Mouse (Mus musculus) kidney, embryonic 14.5 days (tissue): Measurements from ENCODE around the gene Rapgef4. TPM values are rescaled to one million over a fixed set of nuclear protein-coding genes. Genes with fewer than 3 reads are reported as not detected.

ENCODE experiments used
- ATAC-seq: fragments of 200-750 bp; cut with Nextera tagmentation; 2 replicates; pipeline ENCODE4 v1.8.0; 2017; ENCODE audit warnings: moderate number of reproducible peaks, mild to moderate bottlenecking, moderate TSS enrichment, moderate library complexity; ENCODE audit not compliant: low FRiP score, low TSS enrichment
- H3K27ac ChIP-seq: fragments of 300-500 bp; sonication (generic); 2 replicates; pipeline ENCODE4 v1.5.1; 2014; ENCODE audit warnings: low read depth, mild to moderate bottlenecking, low read length, moderate library complexity, mixed read lengths
- H3K27me3 ChIP-seq: fragments of 300-500 bp; sonication (generic); 2 replicates; pipeline ENCODE4 v1.6.1; 2014; ENCODE audit warnings: mild to moderate bottlenecking, low read length; ENCODE audit not compliant: control insufficient read depth, insufficient read depth
- H3K36me3 ChIP-seq: fragments of 300-500 bp; sonication (generic); 2 replicates; pipeline ENCODE4 v1.6.1; 2014; ENCODE audit warnings: low read length, mixed read lengths; ENCODE audit not compliant: control insufficient read depth, insufficient read depth
- H3K4me1 ChIP-seq: fragments of 300-500 bp; sonication (generic); 2 replicates; pipeline ENCODE4 v1.6.1; 2014; ENCODE audit warnings: low read length, mixed read lengths; ENCODE audit not compliant: control insufficient read depth, insufficient read depth
- H3K4me2 ChIP-seq: fragments of 300-500 bp; sonication (generic); replicated peaks from 2 replicates; pipeline ENCODE4 v1.6.1; 2014; ENCODE audit warnings: low read depth, mild to moderate bottlenecking, low read length
- H3K4me3 ChIP-seq: fragments of 300-500 bp; sonication (generic); 2 replicates; pipeline ENCODE4 v1.5.1; 2014; ENCODE audit warnings: mild to moderate bottlenecking, low read length
- H3K9ac ChIP-seq: fragments of 300-500 bp; sonication (generic); 2 replicates; pipeline ENCODE4 v1.6.1; 2014; ENCODE audit warnings: low read depth, mild to moderate bottlenecking, low read length, moderate library complexity
- H3K9me3 ChIP-seq: fragments of 300-500 bp; sonication (generic); 2 replicates; pipeline ENCODE4 v1.6.1; 2016; ENCODE audit warnings: low read length; ENCODE audit not compliant: control insufficient read depth
- WGBS: fragments of 180-500 bp; shearing (Covaris S2); extraction: QIAGEN DNeasy Blood & Tissue Kit; methylation state at CpG from one replicate; pipeline ENCODE4 v1.1.7; 2014; 5-methylcytosine and 5-hydroxymethylcytosine counted together
- polyA plus RNA-seq: library from polyadenylated mRNA; unstranded; fragments of >200 nt; fragmentation: Nextera tagmentation; extraction: Ambion mirVana; gene quantifications from 2 replicates; pipeline ENCODE4 v1.2.1, GENCODE M21; 2014

Gene Rapgef4
- polyA plus RNA-seq, 1 experiment from 2014 or later: 4.2 TPM

- no peaks in the 10 kb centered on the region for H3K36me3 ChIP-seq
- WGBS: 96% methylated on average over 3 of the region's 3 CpGs
- no peak overlapping the region for H3K9ac ChIP-seq
- no peaks in the 10 kb centered on the region for H3K27me3 ChIP-seq
- H3K27ac ChIP-seq: no peak overlapping the region
- 0 out of 2 replicates have a peak, but pooled peaks cover 6% of the 10 kb centered on the region for H3K4me1 ChIP-seq
- no peak overlapping the region for H3K4me3 ChIP-seq
- no peak overlapping the region for H3K4me2 ChIP-seq
- no peaks in the 10 kb centered on the region for H3K9me3 ChIP-seq
- ATAC-seq: no peak
Measured at GRCm38 (mm10) chr2:71992129-71992528, 11.1 kb downstream of the Rapgef4 start.

GRCm38 (mm10) chr2:71993729-71994423 lies 12.8 kb downstream of the Rapgef4 start:
- H3K36me3 ChIP-seq: no peaks in the 10 kb centered on the region
- no peaks in the 10 kb centered on the region for H3K9me3 ChIP-seq
- no peak overlapping the region for H3K27ac ChIP-seq
- H3K4me2 ChIP-seq: no peak overlapping the region
- WGBS: 88% methylated on average over 5 of the region's 5 CpGs
- no peak overlapping the region for H3K9ac ChIP-seq
- H3K4me1 ChIP-seq: no peaks in the 10 kb centered on the region
- ATAC-seq: no peak
- H3K4me3 ChIP-seq: no peak overlapping the region
- H3K27me3 ChIP-seq: no peaks in the 10 kb centered on the region

- ATAC-seq: no peak
- Histone ChIP-seq H3K27ac (no peak overlapping the region), H3K27me3 (no peaks in the 10 kb centered on the region), H3K4me2 (no peak overlapping the region), H3K9ac (no peak overlapping the region), H3K4me1 (no peaks in the 10 kb centered on the region), H3K36me3 (no peaks in the 10 kb centered on the region), H3K9me3 (no peaks in the 10 kb centered on the region), H3K4me3 (no peak overlapping the region)
- WGBS: 81% methylated on average over 2 of the region's 2 CpGs
Measured at GRCm38 (mm10) chr2:71998531-71998930, 17.5 kb downstream of the Rapgef4 start.

DNA sequence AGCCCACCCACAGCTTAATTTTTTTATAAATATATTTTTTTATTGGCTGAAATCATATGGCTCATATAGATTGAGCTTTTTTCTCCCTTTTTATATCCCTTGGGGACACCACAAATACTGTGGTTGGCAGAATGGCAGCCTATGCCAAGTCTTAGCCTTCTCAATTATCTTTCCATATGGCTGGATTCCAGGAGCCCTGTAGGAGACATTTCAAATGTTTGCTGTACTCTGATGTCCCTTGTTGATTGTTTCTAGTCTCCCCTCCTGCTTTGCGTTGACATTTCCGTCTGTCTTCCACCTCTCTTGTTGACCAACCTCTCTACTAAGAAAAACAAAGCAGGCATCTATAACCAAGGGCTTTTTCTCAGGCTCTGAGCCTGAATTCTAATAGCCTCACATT lies 19.1 kb downstream of the Rapgef4 start:
- H3K4me2 ChIP-seq: no peak overlapping the region
- H3K36me3 ChIP-seq: no peaks in the 10 kb centered on the region
- no peak overlapping the region for H3K4me3 ChIP-seq
- 69% methylated on average over 2 of the region's 2 CpGs for WGBS
- no peaks in the 10 kb centered on the region for H3K4me1 ChIP-seq
- no peak overlapping the region for H3K27ac ChIP-seq
- H3K9me3 ChIP-seq: no peaks in the 10 kb centered on the region
- H3K27me3 ChIP-seq: no peaks in the 10 kb centered on the region
- no peak overlapping the region for H3K9ac ChIP-seq
- ATAC-seq: no peak

DNA sequence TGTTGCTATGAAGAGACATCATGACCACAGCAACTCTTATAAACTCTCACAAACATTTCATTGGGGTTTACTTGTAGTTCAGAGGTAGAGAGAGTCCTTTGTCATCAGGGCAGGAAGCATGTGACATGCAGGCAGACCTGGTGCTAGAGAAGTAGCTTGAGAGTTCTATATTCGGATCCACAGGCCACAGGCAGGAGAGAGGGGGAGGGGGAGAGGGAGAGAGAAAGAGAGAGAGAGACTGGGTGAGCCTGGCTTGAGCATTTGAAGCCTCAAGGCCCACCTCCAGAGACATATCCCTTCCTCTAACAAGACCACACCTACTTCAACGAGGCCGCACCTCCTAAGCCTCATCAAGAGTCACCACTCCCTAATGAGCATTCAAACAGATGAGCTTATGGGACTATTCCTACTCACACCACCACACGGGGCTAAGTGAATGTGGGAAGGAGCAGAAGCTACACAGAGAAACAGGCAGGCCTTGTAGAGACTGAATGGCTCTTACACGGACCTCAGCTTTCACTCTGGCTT lies 21.9 kb downstream of the Rapgef4 start:
- no peaks in the 10 kb centered on the region for H3K27me3 ChIP-seq
- H3K4me3 ChIP-seq: no peak overlapping the region
- no peak overlapping the region for H3K4me2 ChIP-seq
- no peak for ATAC-seq
- H3K9me3 ChIP-seq: no peaks in the 10 kb centered on the region
- H3K4me1 ChIP-seq: no peaks in the 10 kb centered on the region
- no peak overlapping the region for H3K27ac ChIP-seq
- 73% methylated on average over 5 of the region's 5 CpGs for WGBS
- no peaks in the 10 kb centered on the region for H3K36me3 ChIP-seq
- H3K9ac ChIP-seq: no peak overlapping the region

DNA sequence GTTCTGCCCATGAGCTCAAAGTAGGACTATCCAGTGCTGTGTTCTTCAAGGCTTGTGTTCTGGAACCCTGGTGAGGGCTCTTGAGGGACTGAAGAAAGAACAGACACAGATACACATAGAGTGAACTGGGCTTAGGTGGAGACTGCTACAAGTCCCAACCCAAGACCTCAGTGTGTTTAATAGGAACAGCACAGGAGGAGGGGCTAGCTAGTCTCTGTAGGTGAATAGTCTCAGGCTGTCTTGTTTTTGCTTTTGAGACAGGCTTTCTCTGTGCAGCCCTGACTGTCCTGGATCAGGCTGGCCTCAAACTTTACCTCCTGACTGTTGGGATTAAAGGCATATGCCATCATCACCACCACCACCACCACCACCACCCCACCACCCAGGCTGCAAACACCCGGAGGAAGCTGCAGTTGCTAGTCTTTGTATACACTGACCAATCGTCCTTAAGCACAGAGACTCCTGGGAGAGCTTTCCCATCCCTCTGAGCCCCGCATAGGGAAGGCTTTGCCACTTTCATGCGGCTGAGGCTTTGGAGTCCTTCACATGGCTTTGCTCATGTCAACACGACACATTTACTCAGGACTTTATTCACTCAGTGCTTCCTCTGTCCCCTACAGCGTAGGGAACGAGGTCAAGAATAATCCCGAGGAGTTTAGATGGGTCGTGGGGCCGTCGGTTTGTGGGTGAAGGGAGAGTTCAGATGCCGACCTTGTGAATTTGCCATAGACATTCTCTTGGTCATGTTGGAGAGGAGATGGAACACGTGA lies 22.9 kb downstream of the Rapgef4 start:
- no peak overlapping the region for H3K4me3 ChIP-seq
- H3K27ac ChIP-seq: no peak overlapping the region
- no peak overlapping the region for H3K9ac ChIP-seq
- WGBS: 85% methylated on average over 13 of the region's 13 CpGs
- no peaks in the 10 kb centered on the region for H3K9me3 ChIP-seq
- no peak for ATAC-seq
- H3K4me1 ChIP-seq: no peaks in the 10 kb centered on the region
- H3K27me3 ChIP-seq: no peaks in the 10 kb centered on the region
- no peak overlapping the region for H3K4me2 ChIP-seq
- H3K36me3 ChIP-seq: no peaks in the 10 kb centered on the region

GRCm38 (mm10) chr2:72005051-72005450 lies 24.0 kb downstream of the Rapgef4 start:
- no peak for ATAC-seq
- H3K27me3 ChIP-seq: no peaks in the 10 kb centered on the region
- 88% methylated on average over 16 of the region's 16 CpGs for WGBS
- H3K9me3 ChIP-seq: no peaks in the 10 kb centered on the region
- H3K36me3 ChIP-seq: no peaks in the 10 kb centered on the region
- H3K4me3 ChIP-seq: no peak overlapping the region
- no peak overlapping the region for H3K4me2 ChIP-seq
- H3K4me1 ChIP-seq: no peaks in the 10 kb centered on the region
- H3K9ac ChIP-seq: no peak overlapping the region
- H3K27ac ChIP-seq: no peak overlapping the region

GRCm38 (mm10) chr2:72009446-72010218 lies 28.6 kb downstream of the Rapgef4 start:
- Histone ChIP-seq H3K9me3 (no peaks in the 10 kb centered on the region), H3K4me2 (no peak overlapping the region), H3K4me3 (no peak overlapping the region), H3K9ac (no peak overlapping the region), H3K4me1 (no peaks in the 10 kb centered on the region), H3K36me3 (no peaks in the 10 kb centered on the region), H3K27ac (no peak overlapping the region), H3K27me3 (no peaks in the 10 kb centered on the region)
- WGBS: 74% methylated on average over 3 of the region's 3 CpGs
- no peak for ATAC-seq
